Mouse (Mus musculus): ENCODE results near the gene Mlec. TPM values are rescaled to one million over a fixed set of nuclear protein-coding genes. Genes with fewer than 3 reads are reported as not detected.
"Not testable (repeated sequence)": the region's sequence is repeated elsewhere in the genome, so short reads cannot be mapped to it uniquely, and the experiment has no call there.

Gene Mlec
- polyA plus RNA-seq, 1 experiment from 2014 or later = 53.6 TPM

DNA sequence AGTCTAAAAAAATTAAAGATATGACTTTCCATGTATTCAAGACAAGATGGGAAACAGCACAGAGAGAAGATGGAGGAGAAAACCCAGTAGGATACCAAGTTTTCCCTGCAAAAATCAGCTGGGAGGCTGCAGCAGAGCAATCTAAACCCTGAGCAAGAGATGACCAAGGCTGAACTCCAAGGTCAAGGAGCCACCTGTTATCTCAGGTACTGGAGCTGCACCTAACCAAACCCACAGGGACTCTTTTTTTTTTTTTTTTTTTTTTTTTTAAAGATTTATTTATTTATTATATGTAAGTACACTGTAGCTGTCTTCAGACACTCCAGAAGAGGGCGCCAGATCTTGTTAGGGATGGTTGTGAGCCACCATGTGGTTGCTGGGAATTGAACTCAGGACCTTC, 9.1 kb downstream of the Mlec start:
- H3K36me3 ChIP-seq (ENCODE audit: control insufficient read depth, insufficient read depth, low read length) = peaks cover 71% of the 10 kb centered on the region
- H3K27ac ChIP-seq (replicated peaks in 1 of 2; ENCODE audit: control insufficient read depth in 1 of 2, insufficient read depth in 1 of 2, low read depth in 2 of 2, low read length in 2 of 2); H3K4me3 ChIP-seq (ENCODE audit: control insufficient read depth in 1 of 2, insufficient read depth in 1 of 2, low read depth in 1 of 2, low read length in 2 of 2); H3K9me3 ChIP-seq (ENCODE audit: control insufficient read depth, low read length); H3K4me2 ChIP-seq (ENCODE audit: low read length); ATAC-seq (ENCODE audit: insufficient number of reproducible peaks, insufficient read depth, low FRiP score, low read depth); H3K9ac ChIP-seq (ENCODE audit: low read length); H3K27me3 ChIP-seq (ENCODE audit: control insufficient read depth, insufficient read depth, low read length): not testable (repeated sequence)
- peaks cover 12 to 25% of the 10 kb centered on the region in 2 experiments for H3K4me1 ChIP-seq (ENCODE audit: control insufficient read depth in 2 of 2, insufficient read depth in 2 of 2, low read length in 2 of 2)
- no CpG with 5 or more reads among the region's 1 CpGs for WGBS

- H3K4me1 ChIP-seq (ENCODE audit: control insufficient read depth in 2 of 2, insufficient read depth in 2 of 2, low read length in 2 of 2) = peaks cover 11 to 21% of the 10 kb centered on the region in 2 experiments
- no peak for ATAC-seq (ENCODE audit: insufficient number of reproducible peaks, insufficient read depth, low FRiP score, low read depth)
- H3K9me3 ChIP-seq (ENCODE audit: control insufficient read depth, low read length) = no peaks in the 10 kb centered on the region
- H3K4me3 ChIP-seq (ENCODE audit: control insufficient read depth in 1 of 2, insufficient read depth in 1 of 2, low read depth in 1 of 2, low read length in 2 of 2) = no peak overlapping the region
- WGBS = 92% methylated on average over 8 of the region's 8 CpGs
- H3K27me3 ChIP-seq (ENCODE audit: control insufficient read depth, insufficient read depth, low read length) = no peaks in the 10 kb centered on the region
- no peak overlapping the region for H3K9ac ChIP-seq (ENCODE audit: low read length)
- peaks cover 75% of the 10 kb centered on the region for H3K36me3 ChIP-seq (ENCODE audit: control insufficient read depth, insufficient read depth, low read length)
- H3K4me2 ChIP-seq (ENCODE audit: low read length) = no peak overlapping the region
- H3K27ac ChIP-seq (replicated peaks in 1 of 2; ENCODE audit: control insufficient read depth in 1 of 2, insufficient read depth in 1 of 2, low read depth in 2 of 2, low read length in 2 of 2) = no peak overlapping the region
Observed at GRCm38 (mm10) chr5:115148378-115148777, 9.6 kb downstream of the Mlec start.

DNA sequence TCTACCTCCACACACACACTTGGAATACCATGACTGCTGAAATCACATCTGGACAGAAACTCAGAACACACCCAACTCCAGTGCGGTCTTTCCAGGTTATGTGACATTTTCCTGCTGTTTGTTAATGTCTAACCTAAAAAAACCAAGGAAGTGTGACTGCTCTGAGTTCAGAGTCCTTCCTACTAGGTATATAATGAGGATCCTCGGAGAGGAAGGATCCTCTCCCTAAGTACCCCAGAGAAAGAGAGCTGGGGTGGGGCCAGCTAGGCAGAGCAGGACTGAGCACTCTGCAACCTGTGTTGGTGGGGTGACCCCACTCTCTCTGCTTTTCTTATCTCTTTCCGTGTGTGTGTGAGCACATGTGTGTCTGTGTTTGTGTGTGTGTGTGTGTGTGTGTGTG, 10.6 kb downstream of the Mlec start:
- Histone ChIP-seq H3K27ac (replicated peaks in 1 of 2; ENCODE audit: control insufficient read depth in 1 of 2, insufficient read depth in 1 of 2, low read depth in 2 of 2, low read length in 2 of 2) (no peak overlapping the region), H3K4me2 (ENCODE audit: low read length) (no peak overlapping the region), H3K9me3 (ENCODE audit: control insufficient read depth, low read length) (no peaks in the 10 kb centered on the region), H3K27me3 (ENCODE audit: control insufficient read depth, insufficient read depth, low read length) (no peaks in the 10 kb centered on the region), H3K4me1 (ENCODE audit: control insufficient read depth in 2 of 2, insufficient read depth in 2 of 2, low read length in 2 of 2) (peaks cover 7 to 11% of the 10 kb centered on the region in 2 experiments), H3K4me3 (ENCODE audit: control insufficient read depth in 1 of 2, insufficient read depth in 1 of 2, low read depth in 1 of 2, low read length in 2 of 2) (no peak overlapping the region), H3K36me3 (ENCODE audit: control insufficient read depth, insufficient read depth, low read length) (peaks cover 78% of the 10 kb centered on the region), H3K9ac (ENCODE audit: low read length) (no peak overlapping the region)
- WGBS = 75% methylated on average over 3 of the region's 3 CpGs
- no peak for ATAC-seq (ENCODE audit: insufficient number of reproducible peaks, insufficient read depth, low FRiP score, low read depth)

DNA sequence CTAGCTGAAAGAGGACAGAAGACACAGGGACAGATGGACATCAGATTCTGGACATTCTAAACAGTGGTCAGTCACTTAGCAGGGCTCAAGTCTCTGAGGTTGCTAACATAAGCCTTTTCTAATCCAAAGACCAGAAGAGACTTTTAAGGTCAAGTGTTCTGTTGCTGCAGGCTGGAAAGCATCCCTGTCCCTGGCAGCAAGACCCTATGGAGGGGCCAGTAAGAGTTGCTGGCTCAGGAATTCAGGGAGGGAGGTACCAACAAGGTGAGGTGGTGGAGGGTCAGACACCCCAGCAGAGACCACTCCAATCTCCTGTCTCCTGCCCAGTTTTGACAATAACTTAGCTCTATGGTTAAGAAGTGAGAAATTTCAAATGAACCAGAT, 11.2 kb downstream of the Mlec start:
- no peak for ATAC-seq (ENCODE audit: insufficient number of reproducible peaks, insufficient read depth, low FRiP score, low read depth)
- H3K9ac ChIP-seq (ENCODE audit: low read length) = no peak overlapping the region
- no peaks in the 10 kb centered on the region for H3K27me3 ChIP-seq (ENCODE audit: control insufficient read depth, insufficient read depth, low read length)
- no peak overlapping the region for H3K4me2 ChIP-seq (ENCODE audit: low read length)
- H3K4me3 ChIP-seq (ENCODE audit: control insufficient read depth in 1 of 2, insufficient read depth in 1 of 2, low read depth in 1 of 2, low read length in 2 of 2) = no peak overlapping the region
- peaks cover 78% of the 10 kb centered on the region for H3K36me3 ChIP-seq (ENCODE audit: control insufficient read depth, insufficient read depth, low read length)
- no peak overlapping the region for H3K27ac ChIP-seq (replicated peaks in 1 of 2; ENCODE audit: control insufficient read depth in 1 of 2, insufficient read depth in 1 of 2, low read depth in 2 of 2, low read length in 2 of 2)
- peaks cover 4% of the 10 kb centered on the region in 2 experiments; a peak in 3 of 4 replicates for H3K4me1 ChIP-seq (ENCODE audit: control insufficient read depth in 2 of 2, insufficient read depth in 2 of 2, low read length in 2 of 2)
- H3K9me3 ChIP-seq (ENCODE audit: control insufficient read depth, low read length) = no peaks in the 10 kb centered on the region

DNA sequence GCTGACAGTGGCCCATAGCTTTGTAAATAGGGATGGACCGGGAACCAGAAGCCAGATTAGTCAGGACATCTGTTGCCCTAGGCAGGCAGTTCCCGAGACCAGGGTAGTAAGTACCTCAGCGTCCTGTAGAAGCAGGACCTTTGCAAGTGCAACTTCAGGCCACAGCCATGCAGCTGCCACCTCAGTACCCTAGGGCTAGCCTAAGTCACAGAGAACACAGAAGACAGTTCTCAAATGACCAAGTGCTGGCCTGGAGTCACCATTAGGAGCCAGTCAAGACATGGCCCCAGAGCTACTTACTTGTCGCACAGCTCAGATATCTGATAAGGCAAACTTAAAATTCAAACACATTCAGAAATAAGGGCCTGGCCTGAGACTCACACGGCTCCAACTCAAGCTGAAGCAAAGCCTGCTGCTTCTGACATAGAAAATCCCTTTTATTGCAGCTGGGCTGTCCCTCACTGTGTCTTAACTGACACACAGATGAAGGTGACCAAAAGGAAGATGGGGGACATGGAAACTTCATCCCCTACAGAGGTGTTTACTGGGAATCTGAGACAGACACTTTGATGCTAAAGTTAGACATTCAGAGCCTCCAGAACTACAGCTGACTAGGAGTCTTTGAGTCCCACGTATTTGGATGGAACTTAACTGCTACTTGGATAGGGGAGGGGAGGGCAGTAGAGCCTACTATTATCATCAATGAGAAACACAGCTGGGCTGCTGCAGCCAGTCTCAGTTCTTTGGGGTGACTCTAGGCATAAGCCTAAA, 11.8 kb downstream of the Mlec start:
- Histone ChIP-seq H3K4me2 (ENCODE audit: low read length) (no peak overlapping the region), H3K27me3 (ENCODE audit: control insufficient read depth, insufficient read depth, low read length) (no peaks in the 10 kb centered on the region), H3K4me1 (ENCODE audit: control insufficient read depth in 2 of 2, insufficient read depth in 2 of 2, low read length in 2 of 2) (no peaks in the 10 kb centered on the region), H3K9me3 (ENCODE audit: control insufficient read depth, low read length) (no peaks in the 10 kb centered on the region), H3K27ac (replicated peaks in 1 of 2; ENCODE audit: control insufficient read depth in 1 of 2, insufficient read depth in 1 of 2, low read depth in 2 of 2, low read length in 2 of 2) (no peak overlapping the region), H3K9ac (ENCODE audit: low read length) (no peak overlapping the region), H3K4me3 (ENCODE audit: control insufficient read depth in 1 of 2, insufficient read depth in 1 of 2, low read depth in 1 of 2, low read length in 2 of 2) (no peak overlapping the region), H3K36me3 (ENCODE audit: control insufficient read depth, insufficient read depth, low read length) (peaks cover 78% of the 10 kb centered on the region)
- WGBS = 73% methylated on average over 6 of the region's 6 CpGs
- ATAC-seq (ENCODE audit: insufficient number of reproducible peaks, insufficient read depth, low FRiP score, low read depth) = no peak

DNA sequence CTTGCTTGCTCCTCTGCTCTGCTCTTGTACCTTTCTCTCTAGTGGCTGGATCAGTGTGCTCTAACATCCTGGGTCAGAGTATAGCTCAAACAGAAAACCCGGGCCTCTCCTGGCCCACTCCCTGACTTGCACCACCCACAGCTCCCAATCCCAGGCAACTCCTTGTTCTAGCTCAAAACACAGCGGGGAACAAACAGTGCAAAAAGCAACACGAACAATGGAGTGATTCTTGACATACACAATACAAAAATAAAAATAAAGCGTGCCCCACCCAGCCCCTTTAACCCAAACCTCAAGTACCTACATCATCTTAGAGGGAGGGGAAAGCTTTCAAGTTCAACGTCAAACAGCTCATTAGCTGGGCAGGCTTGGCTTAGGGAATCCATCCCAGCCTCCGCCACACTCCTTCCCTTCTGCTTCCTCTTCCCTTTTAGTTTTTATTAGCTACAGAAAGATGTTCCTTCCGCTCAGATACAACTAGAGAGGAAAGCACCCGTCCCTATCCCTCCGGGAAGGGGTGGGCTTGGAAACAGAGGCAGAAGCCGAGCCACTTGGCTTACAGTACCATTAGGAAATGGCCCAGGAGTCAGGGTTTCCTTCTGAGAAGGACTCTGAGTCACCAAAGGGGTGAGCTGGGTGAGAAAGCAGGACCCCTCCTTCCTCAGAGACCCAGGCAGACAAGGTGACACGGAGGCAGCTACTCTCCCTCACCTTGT, 12.6 kb downstream of the Mlec start:
- no peaks in the 10 kb centered on the region for H3K9me3 ChIP-seq (ENCODE audit: control insufficient read depth, low read length)
- WGBS = 74% methylated on average over 11 of the region's 11 CpGs
- no peaks in the 10 kb centered on the region for H3K27me3 ChIP-seq (ENCODE audit: control insufficient read depth, insufficient read depth, low read length)
- no peak for ATAC-seq (ENCODE audit: insufficient number of reproducible peaks, insufficient read depth, low FRiP score, low read depth)
- H3K4me3 ChIP-seq (ENCODE audit: control insufficient read depth in 1 of 2, insufficient read depth in 1 of 2, low read depth in 1 of 2, low read length in 2 of 2) = no peak overlapping the region
- H3K4me1 ChIP-seq (ENCODE audit: control insufficient read depth in 2 of 2, insufficient read depth in 2 of 2, low read length in 2 of 2) = no peaks in the 10 kb centered on the region
- no peak overlapping the region for H3K27ac ChIP-seq (replicated peaks in 1 of 2; ENCODE audit: control insufficient read depth in 1 of 2, insufficient read depth in 1 of 2, low read depth in 2 of 2, low read length in 2 of 2)
- H3K36me3 ChIP-seq (ENCODE audit: control insufficient read depth, insufficient read depth, low read length) = peaks cover 71% of the 10 kb centered on the region
- H3K9ac ChIP-seq (ENCODE audit: low read length) = no peak overlapping the region
- no peak overlapping the region for H3K4me2 ChIP-seq (ENCODE audit: low read length)

DNA sequence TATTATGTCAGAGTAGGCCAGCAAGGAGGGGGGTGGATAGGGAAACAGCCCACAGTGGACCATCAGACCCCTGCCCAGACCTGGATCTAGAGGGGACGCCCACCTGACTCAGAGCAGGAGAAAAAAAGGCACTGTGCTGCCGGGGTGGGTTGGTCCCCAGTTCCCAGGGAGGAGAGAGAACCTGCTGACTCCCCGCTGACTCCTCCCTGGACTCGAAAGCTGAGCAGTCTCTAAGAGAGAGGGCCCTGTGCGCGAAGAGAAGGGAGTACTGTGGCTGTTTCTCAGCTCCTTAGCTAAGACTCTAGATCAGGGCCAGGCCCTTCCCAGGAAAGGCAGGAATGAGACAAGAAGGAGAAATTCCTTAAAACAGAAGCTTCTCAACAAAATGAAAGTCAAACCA, 13.5 kb downstream of the Mlec start:
- WGBS = 69% methylated on average over 6 of the region's 6 CpGs
- no peak for ATAC-seq (ENCODE audit: insufficient number of reproducible peaks, insufficient read depth, low FRiP score, low read depth)
- Histone ChIP-seq H3K4me1 (ENCODE audit: control insufficient read depth in 2 of 2, insufficient read depth in 2 of 2, low read length in 2 of 2) (peaks cover 0 to 3% of the 10 kb centered on the region in 2 experiments; a peak in 1 of 4 replicates), H3K4me3 (ENCODE audit: control insufficient read depth in 1 of 2, insufficient read depth in 1 of 2, low read depth in 1 of 2, low read length in 2 of 2) (no peak overlapping the region), H3K4me2 (ENCODE audit: low read length) (no peak overlapping the region), H3K27me3 (ENCODE audit: control insufficient read depth, insufficient read depth, low read length) (no peaks in the 10 kb centered on the region), H3K36me3 (ENCODE audit: control insufficient read depth, insufficient read depth, low read length) (peaks cover 62% of the 10 kb centered on the region), H3K27ac (replicated peaks in 1 of 2; ENCODE audit: control insufficient read depth in 1 of 2, insufficient read depth in 1 of 2, low read depth in 2 of 2, low read length in 2 of 2) (no peak overlapping the region), H3K9ac (ENCODE audit: low read length) (no peak overlapping the region), H3K9me3 (ENCODE audit: control insufficient read depth, low read length) (no peaks in the 10 kb centered on the region)

Measured in heart, embryonic 14.5 days (tissue).